Mouse (Mus musculus): ENCODE results near the gene Tmem127. TPM values are rescaled to one million over a fixed set of nuclear protein-coding genes. Genes with fewer than 3 reads are reported as not detected.
A peak's percentile ranks its signal among the peaks of the same experiment; 100 is the strongest.

Tmem127 gene
- polyA plus RNA-seq, 1 experiment from 2014 or later: 35.4 TPM

DNA sequence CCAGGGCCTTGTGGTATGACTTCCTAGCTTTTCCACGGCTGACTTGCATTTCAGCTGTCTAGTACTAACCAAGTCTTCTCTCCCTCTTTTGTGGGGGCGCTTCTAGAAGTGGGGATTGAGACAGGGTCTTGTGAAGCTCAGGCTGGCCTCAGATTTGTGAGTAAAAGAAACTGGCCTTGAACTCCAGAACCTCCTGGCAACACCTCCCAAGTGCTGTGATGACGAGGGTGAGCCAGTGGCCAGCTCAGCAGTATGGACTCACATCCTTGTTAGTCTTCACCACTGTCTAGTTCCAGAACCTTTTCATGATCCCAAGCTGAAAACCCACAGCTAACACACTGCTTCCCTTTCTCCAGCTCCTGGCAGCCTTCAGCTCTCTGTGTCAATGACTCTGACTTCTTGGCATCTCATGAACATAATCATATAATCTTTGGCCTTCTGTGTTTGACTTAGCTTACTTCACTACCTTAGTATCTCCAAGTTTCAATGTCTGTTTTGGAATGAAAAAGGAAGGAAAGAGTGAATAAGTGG lies 7.0 kb downstream of the Tmem127 start:
- no peak overlapping the region for H3K4me2 ChIP-seq (ENCODE audit: low read length)
- no peak overlapping the region for H3K27ac ChIP-seq (replicated peaks; ENCODE audit: low read depth, low read length)
- H3K36me3 ChIP-seq (ENCODE audit: control insufficient read depth, insufficient read depth, low read length): peaks cover 44% of the 10 kb centered on the region
- H3K9me3 ChIP-seq (ENCODE audit: control insufficient read depth, low read length): no peaks in the 10 kb centered on the region
- DNase-seq (no peak), ATAC-seq (ENCODE audit: low FRiP score, low TSS enrichment) (no peak)
- H3K4me3 ChIP-seq (replicated peaks; ENCODE audit: low read depth, low read length): no peak overlapping the region
- 84% methylated on average over 3 of the region's 3 CpGs for WGBS
- H3K9ac ChIP-seq (replicated peaks; ENCODE audit: low read length): no peak overlapping the region
- peaks cover 3% of the 10 kb centered on the region; the same call in 1 of the 2 replicates for H3K4me1 ChIP-seq (ENCODE audit: control insufficient read depth, insufficient read depth, low read length)
- H3K27me3 ChIP-seq (ENCODE audit: control insufficient read depth, insufficient read depth, low read length): no peaks in the 10 kb centered on the region

- H3K27ac ChIP-seq (replicated peaks; ENCODE audit: low read depth, low read length): no peak overlapping the region
- no peaks in the 10 kb centered on the region for H3K4me1 ChIP-seq (ENCODE audit: control insufficient read depth, insufficient read depth, low read length)
- ATAC-seq (ENCODE audit: low FRiP score, low TSS enrichment) (no peak), DNase-seq (no peak)
- no peaks in the 10 kb centered on the region for H3K27me3 ChIP-seq (ENCODE audit: control insufficient read depth, insufficient read depth, low read length)
- no peak overlapping the region for H3K4me2 ChIP-seq (ENCODE audit: low read length)
- H3K4me3 ChIP-seq (replicated peaks; ENCODE audit: low read depth, low read length): no peak overlapping the region
- H3K36me3 ChIP-seq (ENCODE audit: control insufficient read depth, insufficient read depth, low read length): peaks cover 48% of the 10 kb centered on the region
- WGBS: 94% methylated on average over 6 of the region's 6 CpGs
- no peak overlapping the region for H3K9ac ChIP-seq (replicated peaks; ENCODE audit: low read length)
- H3K9me3 ChIP-seq (ENCODE audit: control insufficient read depth, low read length): no peaks in the 10 kb centered on the region
These were observed 7.6 kb downstream of the Tmem127 start for GRCm38 (mm10) chr2:127255294-127255693.

GRCm38 (mm10) chr2:127259340-127259739 lies 11.6 kb downstream of the Tmem127 start:
- no peaks in the 10 kb centered on the region for H3K4me1 ChIP-seq (ENCODE audit: control insufficient read depth, insufficient read depth, low read length)
- no peaks in the 10 kb centered on the region for H3K9me3 ChIP-seq (ENCODE audit: control insufficient read depth, low read length)
- ATAC-seq (ENCODE audit: low FRiP score, low TSS enrichment) (no peak), DNase-seq (no peak)
- H3K27ac ChIP-seq (replicated peaks; ENCODE audit: low read depth, low read length): no peak overlapping the region
- H3K27me3 ChIP-seq (ENCODE audit: control insufficient read depth, insufficient read depth, low read length): no peaks in the 10 kb centered on the region
- 92% methylated on average over 5 of the region's 5 CpGs for WGBS
- peaks cover 43% of the 10 kb centered on the region for H3K36me3 ChIP-seq (ENCODE audit: control insufficient read depth, insufficient read depth, low read length)
- no peak overlapping the region for H3K4me3 ChIP-seq (replicated peaks; ENCODE audit: low read depth, low read length)
- no peak overlapping the region for H3K4me2 ChIP-seq (ENCODE audit: low read length)
- H3K9ac ChIP-seq (replicated peaks; ENCODE audit: low read length): no peak overlapping the region

DNA sequence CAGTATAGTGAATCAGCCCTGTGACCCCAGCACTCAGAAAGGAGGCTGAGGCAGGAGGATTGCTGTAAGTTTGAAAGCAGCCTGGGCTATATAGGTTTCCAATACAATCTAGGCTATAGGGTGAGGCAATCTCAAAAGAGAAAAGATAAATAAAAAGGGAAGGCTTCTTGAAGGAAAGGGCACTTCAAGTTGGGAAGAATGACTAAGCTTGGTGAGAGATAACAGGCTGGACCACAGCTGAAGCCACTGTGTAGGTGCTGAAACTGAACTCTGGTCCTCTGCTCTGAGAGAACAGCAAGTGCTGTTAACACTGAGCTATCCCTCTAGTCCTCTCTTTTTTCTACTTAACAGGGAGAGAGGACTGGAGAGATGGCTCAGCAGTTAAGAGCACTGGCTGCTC lies 14.8 kb downstream of the Tmem127 start:
- Histone ChIP-seq H3K4me2 (ENCODE audit: low read length) (no peak overlapping the region), H3K36me3 (ENCODE audit: control insufficient read depth, insufficient read depth, low read length) (peaks cover 26% of the 10 kb centered on the region), H3K9ac (replicated peaks; ENCODE audit: low read length) (no peak overlapping the region), H3K4me1 (ENCODE audit: control insufficient read depth, insufficient read depth, low read length) (no peaks in the 10 kb centered on the region), H3K4me3 (replicated peaks; ENCODE audit: low read depth, low read length) (no peak overlapping the region), H3K27ac (replicated peaks; ENCODE audit: low read depth, low read length) (no peak overlapping the region), H3K27me3 (ENCODE audit: control insufficient read depth, insufficient read depth, low read length) (no peaks in the 10 kb centered on the region), H3K9me3 (ENCODE audit: control insufficient read depth, low read length) (no peaks in the 10 kb centered on the region)
- DNase-seq (no peak), ATAC-seq (ENCODE audit: low FRiP score, low TSS enrichment) (no peak)

DNA sequence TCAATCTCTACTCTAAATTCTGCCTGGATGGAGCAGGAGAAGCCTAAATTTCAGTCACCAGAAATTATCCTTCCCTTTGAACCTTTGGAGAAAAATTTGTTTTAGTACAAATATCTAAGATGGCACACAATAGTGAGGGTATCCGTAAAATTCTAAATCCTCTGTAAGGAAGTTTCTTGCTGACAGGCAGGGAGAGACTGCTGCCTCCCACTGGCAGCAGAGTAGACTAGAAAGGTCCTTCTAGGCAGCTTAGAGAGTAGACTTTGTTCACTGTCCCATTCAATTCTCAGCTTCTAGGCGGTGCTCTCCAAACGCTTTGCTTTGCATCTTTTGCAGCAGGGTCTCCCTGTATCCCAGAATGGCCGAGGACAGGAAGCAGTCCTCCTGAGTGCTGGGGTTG lies 20.1 kb downstream of the Tmem127 start:
- no peaks in the 10 kb centered on the region for H3K36me3 ChIP-seq (ENCODE audit: control insufficient read depth, insufficient read depth, low read length)
- no peak overlapping the region for H3K4me2 ChIP-seq (ENCODE audit: low read length)
- H3K9ac ChIP-seq (replicated peaks; ENCODE audit: low read length): no peak overlapping the region
- no peaks in the 10 kb centered on the region for H3K27me3 ChIP-seq (ENCODE audit: control insufficient read depth, insufficient read depth, low read length)
- WGBS: 34% methylated on average over 4 of the region's 4 CpGs
- no peak for ATAC-seq (ENCODE audit: low FRiP score, low TSS enrichment)
- H3K27ac ChIP-seq (replicated peaks; ENCODE audit: low read depth, low read length): no peak overlapping the region
- no peak overlapping the region for H3K4me3 ChIP-seq (replicated peaks; ENCODE audit: low read depth, low read length)
- peaks cover 8% of the 10 kb centered on the region for H3K4me1 ChIP-seq (ENCODE audit: control insufficient read depth, insufficient read depth, low read length)
- H3K9me3 ChIP-seq (ENCODE audit: control insufficient read depth, low read length): no peaks in the 10 kb centered on the region
- DNase-seq: no peak

DNA sequence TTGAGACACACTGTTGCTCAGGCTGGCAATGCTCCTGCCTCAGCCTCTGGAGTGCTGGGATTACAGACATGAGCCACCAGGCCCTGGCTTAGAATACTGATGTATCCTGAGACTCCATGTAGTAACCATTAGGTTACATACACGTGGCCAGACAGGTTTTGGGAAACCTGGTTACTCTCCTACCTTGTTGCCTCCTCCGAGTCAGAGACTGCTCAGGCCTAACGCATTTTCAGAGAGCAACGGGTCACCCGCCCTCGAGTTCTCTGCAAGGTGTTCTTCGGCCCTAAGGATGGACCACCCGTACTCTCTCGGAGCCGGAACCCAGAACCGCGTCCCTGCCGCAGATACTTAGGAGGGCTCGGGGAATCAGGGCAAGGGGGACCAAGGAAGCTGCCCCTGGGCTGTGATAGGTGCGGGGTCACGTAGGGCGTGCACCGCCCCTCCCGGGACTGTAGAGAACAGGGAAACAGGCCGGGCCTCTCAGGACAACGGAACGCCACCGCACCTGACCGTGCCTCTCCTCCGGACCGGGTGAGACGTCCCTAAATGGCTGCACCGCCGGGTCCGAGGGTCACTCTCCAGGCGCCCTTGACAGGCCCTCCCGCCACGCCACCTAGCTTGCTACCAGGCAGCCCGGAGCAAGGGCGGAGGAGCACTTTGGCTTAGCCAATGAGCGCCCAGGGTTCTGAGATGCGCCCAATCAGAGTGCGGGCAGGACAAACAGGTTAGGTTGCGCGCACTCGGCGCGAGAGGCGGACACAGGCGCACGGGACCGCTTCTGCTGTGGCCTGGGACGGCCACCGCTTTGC lies 22.0 kb downstream of the Tmem127 start, which contains the start of gene Stard7:
TSS of gene Stard7 (plus strand) at position 728 of the 809 bp plus-strand sequence.
- peak; percentile 99 for ATAC-seq (ENCODE audit: low FRiP score, low TSS enrichment)
- WGBS: under 1% methylated on average over 49 of the region's 49 CpGs

DNA sequence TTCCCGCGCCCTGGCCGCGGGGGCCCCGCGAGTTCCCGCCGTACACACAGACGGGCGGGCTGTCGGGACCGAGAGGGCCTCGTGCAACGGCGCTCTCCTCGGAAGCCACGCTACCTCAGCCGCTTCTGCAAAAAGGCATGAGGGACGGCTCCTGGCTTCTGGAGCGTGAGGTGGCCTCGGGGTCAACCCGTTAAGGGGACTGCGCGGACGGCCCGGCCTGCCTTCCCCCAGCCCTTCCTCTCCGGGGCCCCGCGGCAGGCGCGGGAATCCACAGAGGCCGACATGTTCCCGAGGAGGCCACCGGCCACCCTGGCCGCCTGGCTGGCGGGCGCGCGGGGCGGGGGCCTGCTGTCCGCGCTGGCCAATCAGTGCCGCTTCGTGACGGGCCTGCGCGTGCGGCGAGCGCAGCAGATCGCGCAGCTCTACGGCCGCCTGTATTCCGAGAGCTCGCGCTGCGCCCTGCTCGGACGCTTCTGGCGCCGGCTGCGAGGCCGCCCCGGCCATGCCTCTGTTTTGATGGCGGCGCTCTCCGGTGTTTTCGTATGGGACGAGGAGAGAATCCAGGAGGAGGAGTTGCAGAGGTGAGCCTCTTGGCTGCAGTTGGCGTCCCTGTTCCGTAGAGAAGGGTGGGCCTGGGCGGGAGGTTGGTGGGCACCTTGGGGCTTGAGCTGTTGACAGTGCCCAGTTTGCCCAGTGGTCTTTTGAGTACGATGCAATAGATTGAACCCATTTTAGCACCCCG lies 22.8 kb downstream of the Tmem127 start:
- no peaks in the 10 kb centered on the region for H3K36me3 ChIP-seq (ENCODE audit: control insufficient read depth, insufficient read depth, low read length)
- peak overlapping the region; percentile 86 for H3K9ac ChIP-seq (replicated peaks; ENCODE audit: low read length)
- WGBS: under 1% methylated on average over 74 of the region's 75 CpGs
- ATAC-seq (ENCODE audit: low FRiP score, low TSS enrichment) (peak; percentile 95), DNase-seq (peak; percentile 93)
- peaks cover 14% of the 10 kb centered on the region for H3K4me1 ChIP-seq (ENCODE audit: control insufficient read depth, insufficient read depth, low read length)
- peak overlapping the region; percentile 80 for H3K4me2 ChIP-seq (ENCODE audit: low read length)
- H3K9me3 ChIP-seq (ENCODE audit: control insufficient read depth, low read length): no peaks in the 10 kb centered on the region
- H3K27me3 ChIP-seq (ENCODE audit: control insufficient read depth, insufficient read depth, low read length): no peaks in the 10 kb centered on the region
- H3K4me3 ChIP-seq (replicated peaks; ENCODE audit: low read depth, low read length): peak overlapping the region; percentile 99
- H3K27ac ChIP-seq (replicated peaks; ENCODE audit: low read depth, low read length): peak overlapping the region; percentile 91

More for the DNA sequence above, 22.0 kb downstream of the Tmem127 start, which contains the start of gene Stard7:
- DNase-seq: peak; percentile 97
- no peaks in the 10 kb centered on the region for H3K27me3 ChIP-seq (ENCODE audit: control insufficient read depth, insufficient read depth, low read length)
- peak within 1 kb of the TSS; percentile 91 for H3K27ac ChIP-seq (replicated peaks; ENCODE audit: low read depth, low read length)
- H3K4me1 ChIP-seq (ENCODE audit: control insufficient read depth, insufficient read depth, low read length): peaks cover 12% of the 10 kb centered on the region
- H3K36me3 ChIP-seq (ENCODE audit: control insufficient read depth, insufficient read depth, low read length): no peaks in the 10 kb centered on the region
- H3K9me3 ChIP-seq (ENCODE audit: control insufficient read depth, low read length): no peaks in the 10 kb centered on the region
- peak within 1 kb of the TSS; percentile 86 for H3K9ac ChIP-seq (replicated peaks; ENCODE audit: low read length)
- peak within 1 kb of the TSS; percentile 80 for H3K4me2 ChIP-seq (ENCODE audit: low read length)
- H3K4me3 ChIP-seq (replicated peaks; ENCODE audit: low read depth, low read length): peak within 1 kb of the TSS; percentile 99

DNA sequence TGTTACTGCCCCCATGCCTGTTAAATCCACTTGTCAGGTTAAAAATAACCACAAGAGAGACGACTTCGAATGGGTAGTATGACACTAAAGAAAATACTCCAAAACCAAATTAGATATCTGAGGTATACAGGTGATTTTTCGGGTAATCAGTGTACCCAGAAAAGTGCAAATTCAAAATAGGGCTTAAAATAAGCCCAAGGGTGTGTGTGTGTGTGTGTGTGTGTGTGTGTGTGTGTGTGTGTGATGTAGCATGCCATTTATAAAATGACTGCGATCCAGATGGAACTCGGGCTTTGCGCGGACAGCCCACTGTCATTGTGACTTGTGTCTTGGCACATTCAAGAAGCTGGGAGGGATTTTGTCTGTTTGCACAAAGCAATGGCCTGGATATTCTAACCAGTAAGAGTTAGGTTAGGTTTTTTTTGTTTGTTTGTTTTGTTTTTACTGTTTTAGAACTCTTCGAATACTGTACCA lies 23.4 kb downstream of the Tmem127 start:
- peak; percentile 50 for DNase-seq
- Histone ChIP-seq H3K9me3 (ENCODE audit: control insufficient read depth, low read length) (no peaks in the 10 kb centered on the region), H3K36me3 (ENCODE audit: control insufficient read depth, insufficient read depth, low read length) (no peaks in the 10 kb centered on the region), H3K9ac (replicated peaks; ENCODE audit: low read length) (peak overlapping the region; percentile 86), H3K4me2 (ENCODE audit: low read length) (peak overlapping the region; percentile 80), H3K27ac (replicated peaks; ENCODE audit: low read depth, low read length) (peak overlapping the region; percentile 91), H3K4me3 (replicated peaks; ENCODE audit: low read depth, low read length) (peak overlapping the region; percentile 99), H3K4me1 (ENCODE audit: control insufficient read depth, insufficient read depth, low read length) (peaks cover 14% of the 10 kb centered on the region), H3K27me3 (ENCODE audit: control insufficient read depth, insufficient read depth, low read length) (no peaks in the 10 kb centered on the region)
- 12% methylated on average over 8 of the region's 8 CpGs for WGBS
- ATAC-seq (ENCODE audit: low FRiP score, low TSS enrichment): no peak
